In genomic region chr16:43971741-43972140, GRCm38 (mm10) we compare ENCODE assay signal across 27 mouse cellular contexts.
"Had no signal": no experiment of that assay in that cellular context is flagged by ENCODE, and none has a peak within 500 bp of the region (broad histone marks: within the 10 kb centered on the region; RNA-seq: fewer than 3 reads in every experiment).

No protein-coding gene starts in this region.

- H3K9me3 ChIP-seq: heart, embryonic 10.5 days; heart, embryonic 12.5 days; hindbrain, embryonic 10.5 days; hindbrain, embryonic 12.5 days; kidney, embryonic 15.5 days; limb, embryonic 10.5 days; limb, embryonic 12.5 days; liver, embryonic 13.5 days had no signal

- ATAC-seq: forebrain, postnatal 0 days; hindbrain, embryonic 16.5 days; inflammation-experienced regulatory T-cells, adult 6 months had no signal

- DNase-seq: forebrain, postnatal 0 days; gastrocnemius, postnatal 10 days; gastrocnemius, postnatal 25 days; heart, adult 18-20 months; heart, postnatal 10 days; heart, postnatal 4 days; kidney, adult 11 months; kidney, adult 2 months; kidney, adult 9 months; kidney, postnatal 14 days; kidney, postnatal 36 days; layer of hippocampus, adult 9-11 months; layer of hippocampus, postnatal 36 days; liver; liver, embryonic 13.5 days had no signal

- H3K4me1 ChIP-seq: heart, embryonic 10.5 days; heart, embryonic 12.5 days; hindbrain, embryonic 10.5 days; hindbrain, embryonic 12.5 days; kidney, embryonic 15.5 days; limb, embryonic 10.5 days; limb, embryonic 12.5 days; liver, embryonic 13.5 days had no signal

- H3K27me3 ChIP-seq: hindbrain, embryonic 12.5 days; kidney, embryonic 15.5 days; limb, embryonic 12.5 days; liver, embryonic 13.5 days had no signal

- H3K4me2 ChIP-seq: heart, embryonic 12.5 days; hindbrain, embryonic 12.5 days; hindbrain, embryonic 14.5 days; kidney, embryonic 15.5 days; limb, embryonic 12.5 days; liver, embryonic 11.5 days; liver, embryonic 13.5 days had no signal

- H3K27ac ChIP-seq: heart, embryonic 10.5 days; hindbrain, embryonic 10.5 days; hindbrain, embryonic 12.5 days; hindbrain, embryonic 14.5 days; kidney, embryonic 15.5 days; kidney, postnatal 0 days; limb, embryonic 10.5 days; limb, embryonic 12.5 days; liver, embryonic 13.5 days had no signal

- H3K36me3 ChIP-seq: heart, embryonic 12.5 days; kidney, embryonic 15.5 days; limb, embryonic 10.5 days; limb, embryonic 12.5 days; liver, embryonic 13.5 days had no signal

- H3K4me3 ChIP-seq: heart, embryonic 10.5 days; heart, embryonic 12.5 days; hindbrain, embryonic 10.5 days; hindbrain, embryonic 12.5 days; kidney, embryonic 15.5 days; limb, embryonic 10.5 days; limb, embryonic 12.5 days; liver, embryonic 13.5 days had no signal

- H3K9ac ChIP-seq: forebrain, postnatal 0 days; heart, embryonic 12.5 days; hindbrain, embryonic 12.5 days; hindbrain, embryonic 14.5 days; kidney, embryonic 15.5 days; limb, embryonic 12.5 days; liver, embryonic 13.5 days had no signal
